Mouse (Mus musculus) bone marrow macrophage, adult 2 months (primary cell): Measurements from ENCODE around the gene Ache. TPM values are rescaled to one million over a fixed set of nuclear protein-coding genes. Genes with fewer than 3 reads are reported as not detected.
A peak's percentile ranks its signal among the peaks of the same experiment; 100 is the strongest.

ENCODE experiments used
- H3K27ac ChIP-seq: 2 replicates; pipeline ENCODE4 v1.5.1; 2012; ENCODE audit warnings: low read depth, low read length; ENCODE audit not compliant: insufficient read depth
- H3K4me1 ChIP-seq: 2 replicates; pipeline ENCODE4 v1.6.1; 2012; ENCODE audit warnings: low read length; ENCODE audit not compliant: control insufficient read depth, insufficient read depth
- H3K4me3 ChIP-seq: 2 replicates; pipeline ENCODE4 v1.5.1; 2012; ENCODE audit warnings: mild to moderate bottlenecking, low read length, moderate library complexity; ENCODE audit not compliant: insufficient read depth
- CTCF ChIP-seq: IDR thresholded peaks from 2 replicates; pipeline ENCODE4 v1.5.1; 2012; ENCODE audit warnings: low read depth, mild to moderate bottlenecking, low read length, moderate library complexity
- POLR2A ChIP-seq: IDR thresholded peaks from 2 replicates; pipeline ENCODE4 v1.6.1; 2012; ENCODE audit warnings: mild to moderate bottlenecking, low read depth, low read length, borderline replicate concordance
- polyA plus RNA-seq: library from polyadenylated mRNA; stranded (reverse); fragments of >200 nt; gene quantifications from 2 replicates; pipeline ENCODE4 v1.2.4, GENCODE M21; 2012; ENCODE audit not compliant: missing spikeins, insufficient read depth, insufficient read length

The Ache gene
- polyA plus RNA-seq, 1 experiment: not detected

DNA sequence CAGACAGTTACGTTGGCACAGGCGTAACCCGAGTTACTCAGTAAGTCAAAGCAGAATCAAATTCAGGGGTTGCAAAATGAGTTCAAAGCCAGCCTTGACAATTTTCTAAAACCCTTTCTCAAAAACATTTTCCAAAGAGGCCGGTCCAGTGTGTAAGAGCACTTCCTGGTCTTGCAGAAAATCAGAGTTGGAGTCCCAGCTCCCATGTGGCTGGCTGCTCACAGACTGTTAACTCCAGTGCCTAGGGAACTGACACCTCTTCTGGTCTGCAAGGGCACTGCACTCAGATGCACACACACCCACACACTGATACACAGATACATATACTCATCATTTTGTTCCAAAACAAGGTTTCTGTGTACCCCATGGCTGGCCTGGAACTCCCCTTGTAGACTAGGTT is 21.0 kb downstream of the Ache start:
- TF ChIP-seq CTCF (no peak), POLR2A (no peak)
- H3K4me1 ChIP-seq: peaks cover 47% of the 10 kb centered on the region
- H3K27ac ChIP-seq: peak overlapping the region; percentile 94
- peak overlapping the region; percentile 81 for H3K4me3 ChIP-seq

DNA sequence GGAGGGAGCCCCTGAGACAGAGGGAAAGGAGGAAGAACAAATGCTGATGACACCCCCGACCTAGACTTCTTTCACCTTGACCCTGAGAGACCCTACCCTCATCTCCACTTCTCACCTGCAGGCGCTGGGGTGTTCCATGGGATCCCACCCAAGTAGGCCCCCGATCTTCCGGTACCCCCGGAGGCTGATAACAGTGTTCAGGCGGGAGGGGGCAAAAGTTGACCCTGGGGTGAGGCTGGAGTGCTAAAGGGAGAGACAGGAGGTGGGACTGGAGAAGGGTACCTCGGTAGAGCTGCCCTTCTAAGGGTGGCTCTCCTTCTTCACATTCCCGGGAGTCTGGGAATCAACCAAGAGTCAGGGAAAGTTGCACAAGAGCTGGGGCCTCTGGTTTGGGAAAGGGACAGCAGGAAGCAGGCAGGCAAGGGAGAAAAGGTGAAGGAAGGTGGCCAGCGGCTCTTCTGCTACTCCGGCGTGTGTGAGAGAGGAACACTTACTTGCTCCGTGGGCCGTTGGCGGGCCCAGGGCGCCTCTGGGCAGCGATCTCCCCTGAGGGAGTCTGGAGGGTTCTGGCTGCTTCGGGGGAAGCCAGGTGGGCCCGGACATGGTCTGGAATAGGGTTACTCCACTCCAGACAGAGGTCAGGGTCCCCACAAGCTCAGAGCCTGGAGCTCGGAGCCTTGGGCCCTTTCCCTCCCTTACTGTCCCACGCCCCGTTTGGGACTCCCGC is 26.3 kb downstream of the Ache start:
- no peak overlapping the region for H3K4me3 ChIP-seq
- no peak overlapping the region for H3K27ac ChIP-seq
- peaks cover 26% of the 10 kb centered on the region for H3K4me1 ChIP-seq
- no peak for TF ChIP-seq POLR2A
- no peak for TF ChIP-seq CTCF

DNA sequence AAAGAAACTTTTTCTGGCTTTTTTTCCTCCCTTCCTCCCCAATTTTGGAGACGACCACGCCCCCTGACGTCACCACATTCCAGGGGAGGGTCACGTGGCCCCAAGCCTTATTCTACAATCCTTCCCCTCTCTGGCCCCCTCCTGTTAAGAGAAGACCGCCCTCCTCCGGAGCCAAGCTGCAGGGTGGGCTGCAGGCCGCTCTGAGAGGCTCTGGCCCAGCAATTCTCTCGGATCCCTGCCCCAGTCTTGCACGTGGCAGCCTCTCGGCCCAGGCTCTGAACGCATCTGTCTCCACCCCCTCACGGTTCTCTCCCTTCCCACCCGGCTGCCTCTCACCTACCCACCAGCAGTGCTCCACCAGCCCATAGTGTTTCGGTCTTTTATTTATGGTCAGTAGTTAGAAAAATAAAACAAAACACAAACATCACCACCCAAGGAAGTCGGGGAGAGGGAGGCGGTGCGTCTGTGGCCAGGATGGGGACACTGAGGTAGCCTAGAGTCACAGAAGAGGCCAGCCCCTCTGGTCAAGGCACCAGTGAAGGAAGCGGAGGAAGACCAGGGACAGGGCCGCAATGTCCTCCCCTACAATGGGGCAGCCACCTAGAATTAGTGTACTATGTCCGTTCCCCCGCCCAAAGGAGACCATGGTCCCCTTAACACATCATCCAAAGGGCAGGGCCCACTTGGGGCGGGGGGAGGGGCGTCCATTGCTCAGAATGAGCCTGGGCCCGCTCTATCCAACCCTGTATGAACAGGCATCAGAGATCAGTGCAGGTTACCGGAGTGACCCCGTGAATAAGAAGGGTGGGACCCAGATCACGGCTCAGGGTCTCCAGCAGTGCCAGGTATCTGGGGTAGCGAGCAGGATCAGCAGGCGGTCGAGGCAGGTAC is 27.1 kb downstream of the Ache start, which contains the start of gene Trip6:
Gene Trip6, minus strand, starts transcription at position 212 of the 891 bp plus-strand sequence.
- Histone ChIP-seq H3K27ac (no peak within 1 kb of the TSS), H3K4me3 (no peak within 1 kb of the TSS), H3K4me1 (peaks cover 26% of the 10 kb centered on the region)
- TF ChIP-seq CTCF: no peak
- no peak for TF ChIP-seq POLR2A

DNA sequence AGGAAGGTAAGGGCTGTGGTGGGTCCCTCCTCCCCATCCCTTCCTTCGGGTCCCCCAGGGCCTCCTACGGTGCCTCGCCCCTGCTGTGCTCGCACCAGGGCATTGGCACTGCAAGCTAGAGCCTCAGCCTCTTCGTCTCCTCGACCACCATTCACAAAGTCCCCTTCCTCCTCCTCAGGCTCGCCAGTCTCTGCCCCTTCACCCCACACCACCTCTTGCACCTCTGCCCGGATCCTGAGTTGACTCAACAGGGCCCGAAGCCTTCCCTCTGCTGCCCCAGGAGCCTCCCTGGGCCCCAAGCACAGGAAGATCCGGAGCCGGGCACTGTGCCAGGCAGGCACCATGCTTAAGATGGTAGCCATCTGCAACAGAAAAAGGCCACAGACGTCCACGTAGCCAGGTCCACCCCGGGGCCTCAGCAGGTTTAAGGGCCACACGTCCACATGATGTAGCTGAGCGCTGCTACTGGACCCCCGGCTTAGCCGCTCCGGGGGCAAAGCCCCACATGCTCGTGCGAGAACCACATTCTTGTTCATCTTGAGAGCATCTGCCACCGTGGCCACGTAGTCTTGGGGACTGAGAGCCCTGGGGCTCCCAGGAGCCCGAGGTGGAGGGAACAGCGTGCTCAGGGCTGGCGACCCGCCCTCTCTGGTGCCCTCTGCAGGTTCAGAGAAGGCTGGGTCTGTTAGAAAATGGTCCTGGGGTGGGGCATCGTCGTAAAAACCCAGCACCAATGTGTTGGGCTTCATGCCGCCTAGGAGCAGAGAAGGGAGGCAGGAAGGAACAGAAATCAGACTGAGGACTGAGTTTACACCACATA is 28.0 kb downstream of the Ache start:
- Histone ChIP-seq H3K4me1 (peaks cover 24% of the 10 kb centered on the region), H3K27ac (no peak overlapping the region), H3K4me3 (no peak overlapping the region)
- TF ChIP-seq POLR2A (no peak), CTCF (no peak)

- Histone ChIP-seq H3K4me1 (peaks cover 3% of the 10 kb centered on the region), H3K4me3 (no peak overlapping the region), H3K27ac (no peak overlapping the region)
- TF ChIP-seq CTCF: no peak
- no peak for TF ChIP-seq POLR2A
Measured at GRCm38 (mm10) chr5:137317361-137317760, 30.0 kb downstream of the Ache start.

DNA sequence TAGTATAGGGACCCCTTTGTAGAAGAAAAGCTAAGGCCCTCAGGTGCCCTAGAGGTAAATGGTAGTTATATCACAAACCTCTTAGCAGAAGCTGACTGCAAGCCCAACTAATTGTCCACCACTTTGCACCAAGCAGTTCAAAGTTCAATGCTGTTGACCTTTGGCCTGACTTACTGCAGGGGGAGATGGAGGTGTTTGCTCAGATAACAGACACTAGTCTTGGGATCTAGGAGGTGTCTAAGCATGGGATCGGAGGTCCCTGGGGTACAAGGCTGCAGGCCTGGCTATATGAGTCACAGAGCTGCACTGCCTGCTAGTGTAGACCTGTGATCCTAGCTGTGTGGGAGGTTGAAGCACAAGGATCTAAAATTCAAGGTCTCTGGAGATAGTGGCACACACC is 31.3 kb downstream of the Ache start:
- Histone ChIP-seq H3K4me1 (no peaks in the 10 kb centered on the region), H3K27ac (no peak overlapping the region), H3K4me3 (no peak overlapping the region)
- no peak for TF ChIP-seq CTCF
- TF ChIP-seq POLR2A: no peak

- H3K4me1 ChIP-seq: no peaks in the 10 kb centered on the region
- no peak overlapping the region for H3K4me3 ChIP-seq
- H3K27ac ChIP-seq: no peak overlapping the region
- TF ChIP-seq CTCF (no peak), POLR2A (no peak)
Measured at GRCm38 (mm10) chr5:137320996-137321395, 33.7 kb downstream of the Ache start.

- TF ChIP-seq POLR2A: no peak
- no peak for TF ChIP-seq CTCF
- Histone ChIP-seq H3K4me1 (peaks cover 23% of the 10 kb centered on the region), H3K4me3 (no peak overlapping the region), H3K27ac (peak overlapping the region; percentile 13; the same call in 1 of the 2 replicates)
Measured at GRCm38 (mm10) chr5:137330910-137331309, 43.6 kb downstream of the Ache start.

DNA sequence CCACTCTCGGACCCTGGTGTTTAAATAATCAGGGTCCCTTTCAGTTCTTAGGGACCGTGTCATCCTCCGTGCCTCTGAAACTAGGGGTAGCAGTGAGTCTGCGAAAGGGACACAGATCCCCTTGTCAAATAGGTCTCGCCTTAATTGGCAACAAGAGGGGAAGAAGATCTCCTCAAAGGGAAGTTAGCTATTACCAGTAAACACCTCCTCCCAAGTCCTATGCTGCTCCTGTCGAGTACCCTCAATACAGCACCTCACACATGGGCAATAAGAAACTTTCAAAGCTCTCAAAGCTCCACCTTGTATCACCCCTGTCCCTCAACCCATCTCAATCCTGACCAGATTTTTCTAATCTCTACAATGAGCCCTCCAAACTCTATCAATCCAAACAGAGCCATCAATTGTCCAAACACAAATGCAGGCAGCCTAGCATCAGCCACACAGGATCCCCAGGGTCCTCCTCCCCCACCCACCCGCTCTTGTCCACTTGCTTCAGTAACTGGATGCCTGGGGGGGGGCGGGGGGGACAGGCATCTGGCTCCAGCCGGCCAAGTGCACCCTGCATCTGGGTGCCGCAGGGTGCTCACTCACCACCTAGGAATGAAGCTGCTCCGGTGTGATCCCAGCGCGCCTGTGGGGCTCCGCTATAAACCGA is 45.7 kb downstream of the Ache start:
- peak overlapping the region; percentile 60 for H3K4me3 ChIP-seq
- peak overlapping the region; percentile 53 for H3K27ac ChIP-seq
- peaks cover 27% of the 10 kb centered on the region for H3K4me1 ChIP-seq
- TF ChIP-seq CTCF (no peak), POLR2A (no peak)

DNA sequence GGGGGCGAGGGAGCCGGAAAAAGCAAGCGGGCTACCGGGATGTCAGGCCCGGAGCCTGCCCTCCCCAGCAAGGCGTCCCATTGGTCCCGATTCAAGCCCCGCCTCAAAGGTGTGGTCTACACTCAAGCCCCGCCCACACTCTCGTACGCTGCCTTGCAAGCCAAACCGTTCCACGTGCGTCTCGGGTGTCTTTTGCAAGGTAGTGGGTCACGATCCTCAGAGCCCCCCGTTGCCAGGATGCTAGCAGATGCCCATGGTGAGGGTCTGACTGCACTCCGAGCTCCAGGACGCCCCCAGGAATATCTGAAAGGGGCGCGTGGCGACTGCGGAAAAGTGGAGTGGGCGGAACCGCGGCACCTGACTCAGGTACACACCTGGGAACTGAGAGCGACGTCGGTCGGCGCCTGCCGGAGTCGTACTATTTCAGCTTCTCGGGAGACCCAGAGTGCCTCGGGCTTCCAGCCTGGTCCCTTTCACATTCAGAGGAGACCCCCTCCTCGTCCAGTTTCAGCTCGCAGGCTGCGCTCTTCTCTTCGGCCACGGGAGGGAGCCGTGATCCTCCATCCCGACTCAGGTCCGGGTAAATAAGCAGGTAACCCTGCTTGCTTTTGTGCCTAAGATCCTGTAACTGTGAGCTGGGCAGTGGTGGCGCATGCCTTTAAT is 46.3 kb downstream of the Ache start, which contains the start of gene Slc12a9:
Gene Slc12a9, minus strand, starts transcription at position 86 of the 663 bp plus-strand sequence.
- TF ChIP-seq POLR2A (no peak), CTCF (peak; percentile 44)
- Histone ChIP-seq H3K4me1 (peaks cover 27% of the 10 kb centered on the region), H3K4me3 (peak within 1 kb of the TSS; percentile 60), H3K27ac (peak within 1 kb of the TSS; percentile 53)
